Mouse (Mus musculus): Measurements from ENCODE around the gene Tpmt. TPM values are rescaled to one million over a fixed set of nuclear protein-coding genes. Genes with fewer than 3 reads are reported as not detected.

Tpmt gene
- total RNA-seq, 2 experiments from 2014 or later: 7.3 to 10.4 TPM

GRCm38 (mm10) chr13:47043833-47044616, 512 bp downstream of the Tpmt start:
- intact Hi-C loops (cut with DNase I): no loop called here
- no peak for DNase-seq (ENCODE audit: low spot score in 2 of 2)

GRCm38 (mm10) chr13:47043030-47043680, 1.4 kb downstream of the Tpmt start, which contains the start of gene Kdm1b:
Kdm1b (plus strand) TSS chr13:47043499.
- intact Hi-C loops (cut with DNase I): no loop called here
- DNase-seq (ENCODE audit: low spot score in 2 of 2): peak; percentile 97 to 98

GRCm38 (mm10) chr13:47042024-47042633, 2.4 kb downstream of the Tpmt start:
- DNase-seq (ENCODE audit: low spot score in 2 of 2): no peak
- intact Hi-C loops (cut with DNase I): no loop called here

- intact Hi-C loops (cut with DNase I): no loop called here
Measured at GRCm38 (mm10) chr13:47040061-47040460, 4.5 kb downstream of the Tpmt start.

GRCm38 (mm10) chr13:47037946-47038345, 6.6 kb downstream of the Tpmt start:
- intact Hi-C loops (cut with DNase I): no loop called here

More at GRCm38 (mm10) chr13:47040061-47040460, 4.5 kb downstream of the Tpmt start:
- no peak for DNase-seq (ENCODE audit: low spot score in 2 of 2)

GRCm38 (mm10) chr13:47033602-47034001, 10.9 kb downstream of the Tpmt start:
- intact Hi-C loops (cut with DNase I): no loop called here
- DNase-seq (ENCODE audit: low spot score in 2 of 2): no peak

More at GRCm38 (mm10) chr13:47037946-47038345, 6.6 kb downstream of the Tpmt start:
- DNase-seq (ENCODE audit: low spot score in 2 of 2): no peak

- intact Hi-C loops (cut with DNase I): no loop called here
- DNase-seq (ENCODE audit: low spot score in 2 of 2): no peak
Measured at GRCm38 (mm10) chr13:47030376-47031107, 14.0 kb downstream of the Tpmt start.

- intact Hi-C loops (cut with DNase I): no loop called here
- DNase-seq (ENCODE audit: low spot score in 2 of 2): no peak
Measured at GRCm38 (mm10) chr13:47020798-47021197, 23.7 kb downstream of the Tpmt start.

- intact Hi-C loops (cut with DNase I): loop anchor here (10.0 kb wide), 1 partner anchor 265 kb away; no protein-coding TSS in a partner anchor
- DNase-seq (ENCODE audit: low spot score in 2 of 2): no peak
Measured at GRCm38 (mm10) chr13:47019774-47020173, 24.8 kb downstream of the Tpmt start.

- peak; percentile 63 to 76 for DNase-seq (ENCODE audit: low spot score in 2 of 2)
- intact Hi-C loops (cut with DNase I): loop anchor here (2.0 to 10.0 kb wide), 2 partner anchors 184 to 268 kb away; no protein-coding TSS in a partner anchor
Measured at GRCm38 (mm10) chr13:47017259-47017658, 27.3 kb downstream of the Tpmt start.

GRCm38 (mm10) chr13:47015195-47015501, 29.4 kb downstream of the Tpmt start:
- no peak for DNase-seq (ENCODE audit: low spot score in 2 of 2)
- intact Hi-C loops (cut with DNase I): loop anchor here (2.0 to 10.0 kb wide), 2 partner anchors 176 to 270 kb away; no protein-coding TSS in a partner anchor

- intact Hi-C loops (cut with DNase I): loop anchor here (1.0 to 10.0 kb wide), 3 partner anchors 84 to 270 kb away; no protein-coding TSS in a partner anchor
- peak; percentile 85 to 86 for DNase-seq (ENCODE audit: low spot score in 2 of 2)
Measured at GRCm38 (mm10) chr13:47014334-47015194, 30.0 kb downstream of the Tpmt start, which contains the start of gene Nhlrc1. Nhlrc1 (minus strand) TSS chr13:47014850.

- intact Hi-C loops (cut with DNase I): loop anchor here (1.0 to 10.0 kb wide), 3 partner anchors 83 to 271 kb away; no protein-coding TSS in a partner anchor
- DNase-seq (ENCODE audit: low spot score in 2 of 2): no peak
Measured at GRCm38 (mm10) chr13:47013740-47014139, 30.8 kb downstream of the Tpmt start.

- intact Hi-C loops (cut with DNase I): no loop called here
- DNase-seq (ENCODE audit: low spot score in 2 of 2): no peak
Measured at GRCm38 (mm10) chr13:47001590-47001989, 42.9 kb downstream of the Tpmt start.

GRCm38 (mm10) chr13:46999498-46999897, 45.0 kb downstream of the Tpmt start:
- no peak for DNase-seq (ENCODE audit: low spot score in 2 of 2)
- intact Hi-C loops (cut with DNase I): no loop called here

- no peak for DNase-seq (ENCODE audit: low spot score in 2 of 2)
- intact Hi-C loops (cut with DNase I): no loop called here
Measured at GRCm38 (mm10) chr13:46997355-46997754, 47.2 kb downstream of the Tpmt start.

GRCm38 (mm10) chr13:46993274-46993551, 51.3 kb downstream of the Tpmt start:
- no peak for DNase-seq (ENCODE audit: low spot score in 2 of 2)
- intact Hi-C loops (cut with DNase I): no loop called here

GRCm38 (mm10) chr13:46992516-46993273, 51.8 kb downstream of the Tpmt start:
- intact Hi-C loops (cut with DNase I): no loop called here
- no peak for DNase-seq (ENCODE audit: low spot score in 2 of 2)

Measured in left cerebral cortex, postnatal 25 days (tissue).